ENCODE assay signal across 23 mouse cellular contexts in the genomic region with DNA sequence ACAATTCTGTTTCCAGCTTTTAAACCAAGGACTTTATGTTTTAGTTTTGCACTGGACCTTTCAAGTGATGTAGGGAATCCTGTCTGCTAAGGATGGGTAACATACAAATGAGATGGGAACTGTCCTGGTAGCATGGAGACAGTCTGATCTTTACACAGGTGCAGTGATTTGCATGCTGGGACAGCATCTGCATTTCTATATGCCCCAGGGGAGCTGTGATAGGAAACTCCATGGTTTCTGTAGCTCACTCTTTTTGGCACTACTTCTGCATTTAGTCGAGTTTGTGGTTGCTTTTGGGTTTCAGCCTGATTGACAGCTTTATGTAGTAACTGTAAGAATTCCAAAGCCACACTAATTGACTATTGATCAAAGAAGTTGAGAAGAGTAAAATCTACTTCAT. TPM values are rescaled to one million over a fixed set of nuclear protein-coding genes. Genes with fewer than 3 reads are reported as not detected.
DNase-seq lines count a peak whose midpoint lies in the region; ATAC-seq and TF ChIP-seq lines count a peak whose summit lies in the region.
"Had no signal": no experiment of that assay in that cellular context is flagged by ENCODE, and none has a peak within 500 bp of the region (broad histone marks: within the 10 kb centered on the region; RNA-seq: fewer than 3 reads in every experiment).

No protein-coding gene starts in this region.

- H3K4me2 ChIP-seq in forebrain, embryonic 15.5 days (replicated peaks): no peak overlapping the region
- no peak overlapping the region for H3K4me2 ChIP-seq in forebrain, embryonic 13.5 days
- H3K4me2 ChIP-seq in forebrain, postnatal 0 days (ENCODE audit: low read depth): no peak overlapping the region
- no peak overlapping the region for H3K4me2 ChIP-seq in forebrain, embryonic 12.5 days
- H3K4me2 ChIP-seq in midbrain, embryonic 13.5 days (replicated peaks): no peak overlapping the region
- H3K4me2 ChIP-seq: embryonic facial prominence, embryonic 13.5 days had no signal

- no peak; the same call in 1 of the 2 replicates for ATAC-seq in forebrain, embryonic 15.5 days (replicated peaks)
- ATAC-seq in forebrain, embryonic 13.5 days: no peak; the same call in 1 of the 2 replicates
- peak; percentile 23; the same call in 1 of the 2 replicates for ATAC-seq in forebrain, postnatal 0 days
- no peak for ATAC-seq in forebrain, embryonic 12.5 days (ENCODE audit: low FRiP score)
- ATAC-seq in megakaryocyte progenitor cell, adult 5-6 weeks (replicated peaks; ENCODE audit: poor library complexity): peak; percentile 42; the same call in 1 of the 2 replicates
- no peak for ATAC-seq in midbrain, embryonic 13.5 days
- ATAC-seq: activated CD4-positive, CD25-positive, alpha-beta regulatory T cell, adult 4 months; Patski had no signal

- no peaks in the 10 kb centered on the region for H3K27me3 ChIP-seq in forebrain, embryonic 15.5 days
- no peaks in the 10 kb centered on the region for H3K27me3 ChIP-seq in forebrain, embryonic 13.5 days
- H3K27me3 ChIP-seq in forebrain, postnatal 0 days (ENCODE audit: insufficient read depth, low read length): no peaks in the 10 kb centered on the region
- H3K27me3 ChIP-seq in forebrain, embryonic 12.5 days: no peaks in the 10 kb centered on the region
- no peaks in the 10 kb centered on the region for H3K27me3 ChIP-seq in midbrain, embryonic 13.5 days
- H3K27me3 ChIP-seq: embryonic facial prominence, embryonic 13.5 days had no signal

- peak overlapping the region; percentile 16; the same call in 1 of the 2 replicates for H3K27ac ChIP-seq in forebrain, embryonic 15.5 days (replicated peaks)
- no peak overlapping the region for H3K27ac ChIP-seq in forebrain, embryonic 13.5 days
- H3K27ac ChIP-seq in forebrain, postnatal 0 days (ENCODE audit: low read depth, low read length): no peak overlapping the region
- no peak overlapping the region for H3K27ac ChIP-seq in forebrain, embryonic 12.5 days
- no peak overlapping the region for H3K27ac ChIP-seq in midbrain, embryonic 13.5 days
- H3K27ac ChIP-seq: embryonic facial prominence, embryonic 13.5 days had no signal

- no peak for DNase-seq in forebrain, postnatal 0 days
- DNase-seq: adrenal gland, adult 8-10 months; adrenal gland, postnatal 14 days; adrenal gland, postnatal 36 days; cerebellum, adult 11-12 months; cerebellum, adult 2 months; cerebellum, adult 9-10 months; cerebellum, postnatal 10 days; cerebellum, postnatal 25 days had no signal

- H3K4me1 ChIP-seq in forebrain, embryonic 15.5 days: no peaks in the 10 kb centered on the region
- H3K4me1 ChIP-seq in forebrain, embryonic 13.5 days: no peaks in the 10 kb centered on the region
- no peaks in the 10 kb centered on the region for H3K4me1 ChIP-seq in forebrain, postnatal 0 days (ENCODE audit: insufficient read depth)
- no peaks in the 10 kb centered on the region for H3K4me1 ChIP-seq in forebrain, embryonic 12.5 days
- no peaks in the 10 kb centered on the region for H3K4me1 ChIP-seq in midbrain, embryonic 13.5 days (replicated peaks)

- 41% methylated on average over 1 of the region's 1 CpGs for WGBS in forebrain, embryonic 15.5 days
- 53% methylated on average over 1 of the region's 1 CpGs for WGBS in forebrain, embryonic 13.5 days
- 45% methylated on average over 1 of the region's 1 CpGs for WGBS in forebrain, postnatal 0 days
- 67% methylated on average over 1 of the region's 1 CpGs for WGBS in forebrain, embryonic 12.5 days
- WGBS in midbrain, embryonic 13.5 days: 70% methylated on average over 1 of the region's 1 CpGs

- H3K9ac ChIP-seq in forebrain, embryonic 15.5 days (replicated peaks): no peak overlapping the region
- H3K9ac ChIP-seq in forebrain, embryonic 13.5 days: no peak overlapping the region
- H3K9ac ChIP-seq in forebrain, postnatal 0 days: no peak overlapping the region
- no peak overlapping the region for H3K9ac ChIP-seq in forebrain, embryonic 12.5 days
- H3K9ac ChIP-seq in midbrain, embryonic 13.5 days (replicated peaks): no peak overlapping the region
- H3K9ac ChIP-seq: embryonic facial prominence, embryonic 13.5 days had no signal

- no peak overlapping the region for H3K4me3 ChIP-seq in forebrain, embryonic 15.5 days
- no peak overlapping the region for H3K4me3 ChIP-seq in forebrain, embryonic 13.5 days
- no peak overlapping the region for H3K4me3 ChIP-seq in forebrain, postnatal 0 days (ENCODE audit: low read depth, low read length)
- H3K4me3 ChIP-seq in forebrain, embryonic 12.5 days (replicated peaks): no peak overlapping the region
- H3K4me3 ChIP-seq in midbrain, embryonic 13.5 days (replicated peaks): no peak overlapping the region
- H3K4me3 ChIP-seq: embryonic facial prominence, embryonic 13.5 days had no signal

- H3K9me3 ChIP-seq in forebrain, embryonic 15.5 days: no peaks in the 10 kb centered on the region
- no peaks in the 10 kb centered on the region for H3K9me3 ChIP-seq in forebrain, embryonic 13.5 days (replicated peaks)
- H3K9me3 ChIP-seq in forebrain, postnatal 0 days (ENCODE audit: low read length): no peaks in the 10 kb centered on the region
- H3K9me3 ChIP-seq in forebrain, embryonic 12.5 days: no peaks in the 10 kb centered on the region
- H3K9me3 ChIP-seq in midbrain, embryonic 13.5 days: no peaks in the 10 kb centered on the region
- H3K9me3 ChIP-seq: embryonic facial prominence, embryonic 13.5 days; G1E had no signal

- no peak for TF ChIP-seq CTCF in forebrain, postnatal 0 days (IDR thresholded peaks at IDR 0.05; ENCODE audit: low read depth)

- no peaks in the 10 kb centered on the region for H3K36me3 ChIP-seq in forebrain, embryonic 15.5 days
- H3K36me3 ChIP-seq in forebrain, embryonic 13.5 days (ENCODE audit: poor library complexity, severe bottlenecking): no peaks in the 10 kb centered on the region
- no peaks in the 10 kb centered on the region for H3K36me3 ChIP-seq in forebrain, postnatal 0 days (ENCODE audit: insufficient read depth)
- no peaks in the 10 kb centered on the region for H3K36me3 ChIP-seq in forebrain, embryonic 12.5 days (replicated peaks)
- no peaks in the 10 kb centered on the region for H3K36me3 ChIP-seq in midbrain, embryonic 13.5 days
- H3K36me3 ChIP-seq: embryonic facial prominence, embryonic 13.5 days; G1E had no signal

RNA-seq across cellular contexts. Expression of a gene that starts 19.8 kb away (rescaled TPM):
- not detected in 2 replicates for polyA plus RNA-seq in forebrain, embryonic 15.5 days (2015; fragmentation: Nextera tagmentation; extraction: Ambion mirVana)
- polyA plus RNA-seq in forebrain, embryonic 13.5 days (2015; fragmentation: Nextera tagmentation; extraction: Ambion mirVana): not detected in 2 replicates
- not detected in 2 replicates for total RNA-seq in forebrain, postnatal 0 days (2014; rRNA removed)
- polyA plus RNA-seq in forebrain, postnatal 0 days (2015; fragmentation: Nextera tagmentation; extraction: Ambion mirVana): not detected in 2 replicates
- not detected in 2 replicates for polyA plus RNA-seq in forebrain, embryonic 12.5 days (2016; fragmentation: Nextera tagmentation; extraction: Ambion mirVana)
- not detected in 2 replicates for total RNA-seq in megakaryocyte progenitor cell, adult 5-6 weeks (2015)
- not detected in 2 replicates for total RNA-seq in megakaryocyte progenitor cell, adult 5-6 weeks (2017)
- not detected in 2 replicates for polyA plus RNA-seq in midbrain, embryonic 13.5 days (2015; fragmentation: Nextera tagmentation; extraction: Ambion mirVana)
- total RNA-seq: adrenal gland, adult 18-20 months; adrenal gland, adult 8-10 months; adrenal gland, postnatal 14 days; adrenal gland, postnatal 36 days; G1E had no signal
- polyA plus RNA-seq: activated CD4-positive, CD25-positive, alpha-beta regulatory T cell, adult 4 months; C2C12; cerebellum, adult 2 months; cortical plate, adult 2 months; embryonic facial prominence, embryonic 11.5 days; embryonic facial prominence, embryonic 13.5 days; forebrain, embryonic 14.5 days; G1E; Patski had no signal

Comparison
In these comparisons a context has a peak if more than half of its experiments do, and no peak if none do; other contexts are left out.
1. ATAC-seq: peak in forebrain, postnatal 0 days (single experiment) and megakaryocyte progenitor cell, adult 5-6 weeks (single experiment); none in forebrain, embryonic 15.5 days (single experiment), forebrain, embryonic 13.5 days (single experiment), forebrain, embryonic 12.5 days (single experiment) and midbrain, embryonic 13.5 days (single experiment).